ENCODE assay signal across 10 mouse cellular contexts in genomic region chr13:38579971-38580600, GRCm38 (mm10). TPM values are rescaled to one million over a fixed set of nuclear protein-coding genes. Genes with fewer than 3 reads are reported as not detected.
DNase-seq lines count a peak whose midpoint lies in the region; ATAC-seq lines count a peak whose summit lies in the region.
"Had no signal": no experiment of that assay in that cellular context is flagged by ENCODE, and none has a peak within 500 bp of the region (broad histone marks: within the 10 kb centered on the region; RNA-seq: fewer than 3 reads in every experiment).

No protein-coding gene starts in this region.

- no peak overlapping the region for H3K4me3 ChIP-seq in embryonic facial prominence, embryonic 14.5 days (ENCODE audit: low read depth, low read length)
- no peak overlapping the region for H3K4me3 ChIP-seq in embryonic facial prominence, embryonic 10.5 days
- H3K4me3 ChIP-seq in lung, embryonic 15.5 days = peak overlapping the region; percentile 18; the same call in 1 of the 2 replicates
- H3K4me3 ChIP-seq: neural tube, embryonic 15.5 days had no signal

- H3K27ac ChIP-seq in embryonic facial prominence, embryonic 14.5 days (replicated peaks; ENCODE audit: low read depth, low read length) = no peak overlapping the region
- no peak overlapping the region for H3K27ac ChIP-seq in embryonic facial prominence, embryonic 10.5 days (replicated peaks)
- no peak overlapping the region for H3K27ac ChIP-seq in lung, embryonic 15.5 days
- H3K27ac ChIP-seq: neural tube, embryonic 15.5 days had no signal

- no peaks in the 10 kb centered on the region for H3K9me3 ChIP-seq in embryonic facial prominence, embryonic 14.5 days (ENCODE audit: control insufficient read depth, low read length)
- H3K9me3 ChIP-seq in embryonic facial prominence, embryonic 10.5 days = no peaks in the 10 kb centered on the region
- no peaks in the 10 kb centered on the region for H3K9me3 ChIP-seq in lung, embryonic 15.5 days
- H3K9me3 ChIP-seq: neural tube, embryonic 15.5 days had no signal

- no peak for ATAC-seq in embryonic facial prominence, embryonic 14.5 days (ENCODE audit: low read depth)
- no peak for ATAC-seq in lung, embryonic 15.5 days (ENCODE audit: borderline replicate concordance, extremely low read depth, low FRiP score, low TSS enrichment)
- ATAC-seq: forebrain, embryonic 14.5 days had no signal

- H3K9ac ChIP-seq in embryonic facial prominence, embryonic 14.5 days (ENCODE audit: low read depth, low read length) = no peak overlapping the region
- no peak overlapping the region for H3K9ac ChIP-seq in lung, embryonic 15.5 days
- H3K9ac ChIP-seq: neural tube, embryonic 15.5 days had no signal

- H3K27me3 ChIP-seq in embryonic facial prominence, embryonic 14.5 days (replicated peaks; ENCODE audit: control insufficient read depth, insufficient read depth, low read length) = no peaks in the 10 kb centered on the region
- no peaks in the 10 kb centered on the region for H3K27me3 ChIP-seq in embryonic facial prominence, embryonic 10.5 days (replicated peaks; ENCODE audit: low read depth, poor library complexity, severe bottlenecking)
- H3K27me3 ChIP-seq in lung, embryonic 15.5 days = no peaks in the 10 kb centered on the region
- H3K27me3 ChIP-seq: neural tube, embryonic 15.5 days had no signal

- H3K4me1 ChIP-seq in embryonic facial prominence, embryonic 14.5 days (ENCODE audit: control insufficient read depth, insufficient read depth, low read length) = no peaks in the 10 kb centered on the region
- H3K4me1 ChIP-seq in embryonic facial prominence, embryonic 10.5 days = no peaks in the 10 kb centered on the region
- H3K4me1 ChIP-seq in lung, embryonic 15.5 days = 0 out of 2 replicates have a peak, but pooled peaks cover 5% of the 10 kb centered on the region
- H3K4me1 ChIP-seq: neural tube, embryonic 15.5 days had no signal

- intact Hi-C loops in heart, postnatal 36 days (cut with DNase I) = loop anchor here (1.0 to 10.0 kb wide), 5 partner anchors 51 to 518 kb away; partner anchors contain the start of gene Txndc5
- intact Hi-C loops in gastrocnemius, postnatal 36 days (cut with DNase I) = loop anchor here (2.0 to 5.0 kb wide), 2 partner anchors 53 to 237 kb away; partner anchors contain the start of gene Txndc5

- WGBS in embryonic facial prominence, embryonic 14.5 days = 79% methylated on average over 25 of the region's 25 CpGs
- 82% methylated on average over 25 of the region's 25 CpGs for WGBS in embryonic facial prominence, embryonic 10.5 days
- WGBS in lung, embryonic 15.5 days = 46% methylated on average over 25 of the region's 25 CpGs

- peak overlapping the region; percentile 7; the same call in 1 of the 2 replicates for H3K4me2 ChIP-seq in embryonic facial prominence, embryonic 14.5 days (ENCODE audit: low read depth, low read length)
- H3K4me2 ChIP-seq in lung, embryonic 15.5 days = peak overlapping the region; percentile 36
- H3K4me2 ChIP-seq: neural tube, embryonic 15.5 days had no signal

- H3K36me3 ChIP-seq in embryonic facial prominence, embryonic 14.5 days (ENCODE audit: control insufficient read depth, insufficient read depth, low read length) = no peaks in the 10 kb centered on the region
- no peaks in the 10 kb centered on the region for H3K36me3 ChIP-seq in embryonic facial prominence, embryonic 10.5 days (replicated peaks)
- H3K36me3 ChIP-seq in lung, embryonic 15.5 days = no peaks in the 10 kb centered on the region
- H3K36me3 ChIP-seq: neural tube, embryonic 15.5 days had no signal

- no peak for DNase-seq in embryonic facial prominence, embryonic 14.5 days (ENCODE audit: low spot score)
- no peak for DNase-seq in embryonic facial prominence, embryonic 10.5 days (ENCODE audit: low spot score)
- DNase-seq in MN1 (ENCODE audit: low spot score) = peak; percentile 6
- peak; percentile 41 to 50 for DNase-seq in heart, postnatal 36 days
- no peak for DNase-seq in retina, postnatal 1 day
- no peak for DNase-seq in gastrocnemius, postnatal 36 days
- DNase-seq in gastrocnemius, postnatal 10 days = no peak

RNA-seq across cellular contexts. Expression of gene Txndc5, which starts 51.5 kb away (rescaled TPM):
- polyA plus RNA-seq in embryonic facial prominence, embryonic 14.5 days (2014; fragmentation: Nextera tagmentation; extraction: Ambion mirVana) = 336 and 353 TPM in 2 replicates
- 154 and 168 TPM in 2 replicates for polyA plus RNA-seq in embryonic facial prominence, embryonic 10.5 days (2016; fragmentation: Nextera tagmentation; extraction: Ambion mirVana)
- 10 to 100 TPM; 33.0 to 35.0 TPM for total RNA-seq in heart, postnatal 36 days (2021)
- polyA plus RNA-seq in lung, embryonic 15.5 days (2015; fragmentation: Nextera tagmentation; extraction: Ambion mirVana) = 263 and 264 TPM in 2 replicates
- total RNA-seq in gastrocnemius, postnatal 36 days (2021) = 10 to 100 TPM; 24.4 to 26.8 TPM
- 10 to 100 TPM; 61.9 to 76.3 TPM for total RNA-seq in gastrocnemius, postnatal 10 days (2021)

RNA-seq across cellular contexts. Expression of gene Bloc1s5, which starts 54.8 kb away (rescaled TPM):
- 14.9 and 15.9 TPM in 2 replicates for polyA plus RNA-seq in embryonic facial prominence, embryonic 14.5 days (2014; fragmentation: Nextera tagmentation; extraction: Ambion mirVana)
- 21.9 and 22.1 TPM in 2 replicates for polyA plus RNA-seq in embryonic facial prominence, embryonic 10.5 days (2016; fragmentation: Nextera tagmentation; extraction: Ambion mirVana)
- 1 to 10 TPM; 7.6 to 8.9 TPM for total RNA-seq in heart, postnatal 36 days (2021)
- 16.9 and 21.6 TPM in 2 replicates for polyA plus RNA-seq in lung, embryonic 15.5 days (2015; fragmentation: Nextera tagmentation; extraction: Ambion mirVana)
- total RNA-seq in gastrocnemius, postnatal 36 days (2021) = 1 to 10 TPM; 6.6 TPM
- total RNA-seq in gastrocnemius, postnatal 10 days (2021) = 1 to 10 TPM; 6.9 to 7.4 TPM

Comparison
In these comparisons a context has a peak if more than half of its experiments do, and no peak if none do; other contexts are left out.
1. DNase-seq: peak in MN1 (single experiment) and heart, postnatal 36 days (2 of 2); none in embryonic facial prominence, embryonic 14.5 days (single experiment), embryonic facial prominence, embryonic 10.5 days (single experiment), retina, postnatal 1 day (single experiment), gastrocnemius, postnatal 36 days (0 of 2) and gastrocnemius, postnatal 10 days (single experiment).